Mouse (Mus musculus): ENCODE measurements around the gene Rbm4b.

DNA sequence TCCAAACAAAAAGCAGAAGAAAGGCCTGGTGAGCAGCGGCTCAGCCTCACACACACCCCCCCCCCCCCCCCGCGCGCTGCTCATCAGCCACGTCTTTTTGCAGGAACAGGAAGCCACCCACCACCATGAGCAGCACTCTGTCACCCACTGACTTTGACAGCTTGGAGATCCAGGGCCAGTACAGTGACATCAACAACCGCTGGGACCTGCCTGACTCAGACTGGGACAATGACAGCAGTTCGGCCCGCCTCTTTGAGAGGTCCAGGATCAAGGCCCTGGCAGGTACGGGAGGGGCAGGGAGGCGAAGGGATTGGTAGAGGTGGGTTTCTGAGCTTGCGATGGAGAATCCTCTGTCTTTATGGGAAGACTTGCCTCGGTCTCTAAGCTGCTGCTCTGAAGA is 37.6 kb upstream of the Rbm4b start:
- TF ChIP-seq GATA1 (IDR thresholded peaks at IDR 0.05; ENCODE audit: borderline replicate concordance, low read length) (no peak), FLI1 (IDR thresholded peaks at IDR 0.05; ENCODE audit: low read length) (no peak)
